In the genomic region with DNA sequence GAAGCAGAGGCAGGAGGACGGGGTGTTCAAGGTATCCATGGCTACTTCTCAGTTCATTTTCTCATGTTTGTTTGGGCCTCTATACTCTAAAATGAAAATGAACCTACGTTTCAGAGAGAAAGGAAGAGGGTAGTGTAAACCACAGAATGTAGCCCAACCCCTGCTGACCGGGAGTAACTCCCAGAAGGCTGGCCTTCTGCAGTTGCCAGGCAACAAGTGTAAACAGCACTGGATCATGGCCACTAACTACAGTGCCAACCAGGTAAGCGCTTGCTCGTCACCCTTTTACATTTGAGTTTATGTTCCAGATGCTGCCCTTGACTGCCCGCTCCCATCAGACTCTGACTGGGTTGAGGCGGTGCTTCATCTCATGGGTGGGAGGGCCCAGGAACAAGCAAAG, we compare ENCODE assay signal across 8 mouse cellular contexts. TPM values are rescaled to one million over a fixed set of nuclear protein-coding genes. Genes with fewer than 3 reads are reported as not detected.
A peak's percentile ranks its signal among the peaks of the same experiment; 100 is the strongest.
DNase-seq lines count a peak whose midpoint lies in the region; ATAC-seq and TF ChIP-seq lines count a peak whose summit lies in the region.

No protein-coding gene starts in this region.

- H3K9ac ChIP-seq in intestine, postnatal 0 days (ENCODE audit: low read depth, low read length) = no peak overlapping the region

- peak overlapping the region; percentile 40 for H3K4me2 ChIP-seq in intestine, postnatal 0 days (replicated peaks; ENCODE audit: low read depth)

- ATAC-seq in intestine, postnatal 0 days = peak; percentile 60

- WGBS in intestine, postnatal 0 days = 21% methylated on average over 7 of the region's 7 CpGs

- H3K9me3 ChIP-seq in intestine, postnatal 0 days (ENCODE audit: control insufficient read depth) = no peaks in the 10 kb centered on the region

- no peaks in the 10 kb centered on the region for H3K27me3 ChIP-seq in intestine, postnatal 0 days (replicated peaks; ENCODE audit: control insufficient read depth, insufficient read depth, low read length)

- TF ChIP-seq CTCF in intestine, postnatal 0 days (IDR thresholded peaks at IDR 0.05; ENCODE audit: low read depth) = no peak

- peaks cover 7% of the 10 kb centered on the region; the same call in 1 of the 2 replicates for H3K36me3 ChIP-seq in intestine, postnatal 0 days (ENCODE audit: control insufficient read depth, insufficient read depth)

- no peak overlapping the region for H3K4me3 ChIP-seq in intestine, postnatal 0 days (ENCODE audit: low read depth, low read length)

- H3K27ac ChIP-seq in intestine, postnatal 0 days (ENCODE audit: low read depth, low read length) = no peak overlapping the region

- no peaks in the 10 kb centered on the region for H3K4me1 ChIP-seq in intestine, postnatal 0 days (replicated peaks; ENCODE audit: control insufficient read depth, insufficient read depth, low read length)

- peak; percentile 38 to 71 for DNase-seq in adrenal gland, adult (ENCODE audit: inconsistent age in 2 of 2, low spot score in 1 of 2)
- no peak for DNase-seq in adrenal gland, postnatal 25 days
- DNase-seq in adrenal gland, postnatal 14 days = peak; percentile 64
- DNase-seq in lung, postnatal 14 days = peak; percentile 30
- no peak for DNase-seq in layer of hippocampus, postnatal 25 days (ENCODE audit: extremely low spot score in 1 of 2, low spot score in 1 of 2)
- no peak for DNase-seq in cerebellum, postnatal 25 days
- DNase-seq in right cerebral cortex, postnatal 36 days (ENCODE audit: low spot score in 2 of 2) = no peak

RNA-seq across cellular contexts. Expression of gene Cfap126, which starts 9.2 kb away (rescaled TPM):
- 2.3 and 4.5 TPM in 2 replicates for total RNA-seq in adrenal gland, postnatal 25 days (2021)
- total RNA-seq in adrenal gland, postnatal 14 days (2021) = 0.71 and 1.9 TPM in 2 replicates
- polyA plus RNA-seq in intestine, postnatal 0 days (2015; fragmentation: Nextera tagmentation; extraction: Ambion mirVana) = 1.9 and 2.9 TPM in 2 replicates
- total RNA-seq in layer of hippocampus, postnatal 25 days (2021) = 1 to 10 TPM in 1 of 2 experiments, under 1 TPM in 1; 0.52 to 1.5 TPM

RNA-seq across cellular contexts. Expression of gene Sdhc, which starts 27.5 kb away (rescaled TPM):
- 372 and 386 TPM in 2 replicates for total RNA-seq in adrenal gland, postnatal 25 days (2021)
- 733 and 773 TPM in 2 replicates for total RNA-seq in adrenal gland, postnatal 14 days (2021)
- polyA plus RNA-seq in intestine, postnatal 0 days (2015; fragmentation: Nextera tagmentation; extraction: Ambion mirVana) = 439 and 453 TPM in 2 replicates
- 100 to 1,000 TPM; 204 to 220 TPM for total RNA-seq in layer of hippocampus, postnatal 25 days (2021)

RNA-seq across cellular contexts. Expression of gene Mpz, which starts 27.6 kb away (rescaled TPM):
- total RNA-seq in adrenal gland, postnatal 25 days (2021) = 0.88 and 2.9 TPM in 2 replicates
- total RNA-seq in adrenal gland, postnatal 14 days (2021) = 1.5 and 3.2 TPM in 2 replicates
- 0.80 and 1.1 TPM in 2 replicates for polyA plus RNA-seq in intestine, postnatal 0 days (2015; fragmentation: Nextera tagmentation; extraction: Ambion mirVana)
- not detected for total RNA-seq in layer of hippocampus, postnatal 25 days (2021)

RNA-seq across cellular contexts. Expression of gene Fcgr3, which starts 58.2 kb away (rescaled TPM):
- total RNA-seq in adrenal gland, postnatal 25 days (2021) = 5.5 and 7.4 TPM in 2 replicates
- total RNA-seq in adrenal gland, postnatal 14 days (2021) = 8.1 and 10.3 TPM in 2 replicates
- 13.9 and 15.8 TPM in 2 replicates for polyA plus RNA-seq in intestine, postnatal 0 days (2015; fragmentation: Nextera tagmentation; extraction: Ambion mirVana)
- total RNA-seq in layer of hippocampus, postnatal 25 days (2021) = 10 to 100 TPM; 12.1 to 14.0 TPM

Comparison
In these comparisons a context has a peak if more than half of its experiments do, and no peak if none do; other contexts are left out.
1. DNase-seq: peak in adrenal gland, adult (2 of 2), adrenal gland, postnatal 14 days (single experiment) and lung, postnatal 14 days (single experiment); none in adrenal gland, postnatal 25 days (single experiment), layer of hippocampus, postnatal 25 days (0 of 2), cerebellum, postnatal 25 days (0 of 2) and right cerebral cortex, postnatal 36 days (0 of 2).